Mouse (Mus musculus): ENCODE data around the gene Fbxl14. TPM values are rescaled to one million over a fixed set of nuclear protein-coding genes. Genes with fewer than 3 reads are reported as not detected.
"Not testable (repeated sequence)": the region's sequence is repeated elsewhere in the genome, so short reads cannot be mapped to it uniquely, and the experiment has no call there.

Gene Fbxl14
- polyA plus RNA-seq, 2 experiments: 3.9 to 16.3 TPM

DNA sequence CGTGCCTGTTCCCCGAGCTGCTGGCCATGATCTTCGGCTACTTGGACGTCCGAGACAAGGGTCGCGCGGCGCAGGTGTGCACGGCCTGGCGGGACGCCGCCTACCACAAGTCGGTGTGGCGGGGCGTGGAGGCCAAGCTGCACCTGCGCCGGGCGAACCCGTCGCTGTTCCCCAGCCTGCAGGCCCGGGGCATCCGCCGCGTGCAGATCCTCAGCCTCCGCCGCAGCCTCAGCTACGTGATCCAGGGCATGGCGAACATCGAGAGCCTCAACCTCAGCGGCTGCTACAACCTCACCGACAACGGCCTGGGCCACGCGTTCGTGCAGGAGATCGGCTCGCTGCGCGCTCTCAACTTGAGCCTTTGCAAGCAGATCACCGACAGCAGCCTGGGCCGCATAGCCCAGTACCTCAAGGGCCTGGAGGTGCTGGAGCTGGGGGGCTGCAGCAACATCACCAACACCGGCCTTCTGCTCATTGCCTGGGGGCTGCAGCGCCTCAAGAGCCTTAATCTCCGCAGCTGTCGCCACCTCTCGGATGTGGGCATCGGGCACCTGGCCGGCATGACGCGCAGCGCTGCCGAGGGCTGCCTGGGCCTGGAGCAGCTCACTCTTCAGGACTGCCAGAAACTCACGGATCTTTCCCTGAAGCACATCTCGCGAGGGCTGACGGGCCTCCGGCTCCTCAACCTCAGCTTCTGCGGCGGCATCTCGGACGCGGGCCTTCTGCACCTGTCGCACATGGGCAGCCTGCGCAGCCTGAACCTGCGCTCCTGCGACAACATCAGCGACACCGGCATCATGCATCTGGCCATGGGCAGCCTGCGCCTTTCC, 623 bp downstream of the Fbxl14 start:
- 0% methylated on average over 70 of the region's 70 CpGs for WGBS (ENCODE audit: insufficient replicate concordance)
- Histone ChIP-seq H3K9me3 (ENCODE audit: control insufficient read depth, low read length) (no peaks in the 10 kb centered on the region), H3K27ac (peak overlapping the region; percentile 18), H3K9ac (replicated peaks) (peak overlapping the region; percentile 78), H3K4me2 (ENCODE audit: low read depth) (peak overlapping the region; percentile 99), H3K4me3 (ENCODE audit: insufficient read depth in 1 of 2, low read depth in 2 of 2, low read length in 2 of 2) (peak overlapping the region; percentile 73 to 91), H3K36me3 (replicated peaks; ENCODE audit: control insufficient read depth, insufficient read depth, low read depth) (peaks cover 9% of the 10 kb centered on the region), H3K4me1 (replicated peaks; ENCODE audit: control insufficient read depth in 2 of 2, insufficient read depth in 2 of 2, low read length in 1 of 2) (peaks cover 0 to 13% of the 10 kb centered on the region in 2 experiments; a peak in 3 of 4 replicates), H3K27me3 (ENCODE audit: control insufficient read depth, insufficient read depth, low read length) (no peaks in the 10 kb centered on the region)
- TF ChIP-seq CTCF (IDR thresholded peaks at IDR 0.05; ENCODE audit: low read depth) (peak; percentile 40), EP300 (IDR thresholded peaks at IDR 0.05; ENCODE audit: low read depth) (no peak)
- ATAC-seq (ENCODE audit: insufficient read depth) (peak; percentile 38), DNase-seq (ENCODE audit: low read depth in 3 of 3, low spot score in 3 of 3) (peak in 1 of 3 experiments; percentile 40)

GRCm38 (mm10) chr6:119480706-119481331, 1.4 kb downstream of the Fbxl14 start:
- TF ChIP-seq EP300 (IDR thresholded peaks at IDR 0.05; ENCODE audit: low read depth) (no peak), CTCF (IDR thresholded peaks at IDR 0.05; ENCODE audit: low read depth) (peak; percentile 17; the same call in 1 of the 2 replicates)
- DNase-seq (ENCODE audit: low read depth in 3 of 3, low spot score in 3 of 3) (peak in 1 of 3 experiments; percentile 33), ATAC-seq (ENCODE audit: insufficient read depth) (no peak)
- Histone ChIP-seq H3K9ac (replicated peaks) (peak overlapping the region; percentile 78), H3K4me3 (ENCODE audit: insufficient read depth in 1 of 2, low read depth in 2 of 2, low read length in 2 of 2) (peak overlapping the region; percentile 73 to 91), H3K9me3 (ENCODE audit: control insufficient read depth, low read length) (no peaks in the 10 kb centered on the region), H3K36me3 (replicated peaks; ENCODE audit: control insufficient read depth, insufficient read depth, low read depth) (peaks cover 9% of the 10 kb centered on the region), H3K27me3 (ENCODE audit: control insufficient read depth, insufficient read depth, low read length) (no peaks in the 10 kb centered on the region), H3K4me1 (replicated peaks; ENCODE audit: control insufficient read depth in 2 of 2, insufficient read depth in 2 of 2, low read length in 1 of 2) (peaks cover 0 to 13% of the 10 kb centered on the region in 2 experiments; a peak in 3 of 4 replicates), H3K27ac (peak overlapping the region; percentile 18), H3K4me2 (ENCODE audit: low read depth) (peak overlapping the region; percentile 99)
- WGBS (ENCODE audit: insufficient replicate concordance): 2% methylated on average over 32 of the region's 33 CpGs

GRCm38 (mm10) chr6:119481741-119482390, 2.4 kb downstream of the Fbxl14 start:
- not testable (repeated sequence) for H3K27ac ChIP-seq; H3K9me3 ChIP-seq (ENCODE audit: control insufficient read depth, low read length); H3K36me3 ChIP-seq (replicated peaks; ENCODE audit: control insufficient read depth, insufficient read depth, low read depth); H3K27me3 ChIP-seq (ENCODE audit: control insufficient read depth, insufficient read depth, low read length); ATAC-seq (ENCODE audit: insufficient read depth)
- Histone ChIP-seq H3K4me3 (ENCODE audit: insufficient read depth in 1 of 2, low read depth in 2 of 2, low read length in 2 of 2) (peak overlapping the region; percentile 61 to 91), H3K4me2 (ENCODE audit: low read depth) (peak overlapping the region; percentile 99), H3K4me1 (replicated peaks; ENCODE audit: control insufficient read depth in 2 of 2, insufficient read depth in 2 of 2, low read length in 1 of 2) (peaks cover 0 to 13% of the 10 kb centered on the region in 2 experiments; a peak in 3 of 4 replicates), H3K9ac (replicated peaks) (peak overlapping the region; percentile 53; the same call in 1 of the 2 replicates)
- peak in 1 of 3 experiments; percentile 30 for DNase-seq (ENCODE audit: low read depth in 3 of 3, low spot score in 3 of 3)
- 3% methylated on average over 10 of the region's 10 CpGs for WGBS (ENCODE audit: insufficient replicate concordance)

DNA sequence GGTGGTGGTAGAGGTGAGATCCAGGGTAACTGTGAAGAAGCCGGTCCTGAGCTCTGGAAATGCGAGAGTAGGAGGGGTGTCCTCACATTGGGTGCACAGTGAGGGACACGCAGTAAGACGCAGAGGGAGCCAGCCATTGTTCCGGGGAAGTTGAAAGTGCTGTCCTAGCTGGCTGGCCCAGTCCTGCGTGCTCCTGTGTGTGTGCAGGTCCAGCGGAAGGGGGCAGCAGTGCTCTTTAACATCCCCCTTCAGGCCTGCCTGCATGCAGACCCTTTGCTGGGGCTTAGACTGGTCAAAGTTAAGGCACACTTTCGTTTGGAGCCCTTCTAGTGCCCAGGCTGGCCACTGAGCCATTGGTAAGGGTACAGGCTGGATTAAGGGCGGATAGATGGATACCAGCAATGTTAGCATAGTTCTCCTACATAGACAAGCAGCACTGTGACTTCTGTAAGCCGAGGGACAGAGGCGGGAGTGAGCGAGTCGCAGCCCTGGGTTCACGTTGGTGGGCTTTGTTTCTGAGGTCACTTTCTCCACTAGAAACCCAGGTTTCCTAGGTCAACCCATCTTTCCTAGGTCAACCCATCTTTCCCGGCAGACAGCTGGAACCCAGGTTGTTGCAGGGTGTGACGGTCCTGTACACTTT, 3.6 kb downstream of the Fbxl14 start:
- H3K27me3 ChIP-seq (ENCODE audit: control insufficient read depth, insufficient read depth, low read length): no peaks in the 10 kb centered on the region
- H3K9ac ChIP-seq (replicated peaks): no peak overlapping the region
- TF ChIP-seq EP300 (IDR thresholded peaks at IDR 0.05; ENCODE audit: low read depth) (no peak), CTCF (IDR thresholded peaks at IDR 0.05; ENCODE audit: low read depth) (peak; percentile 52)
- no peak overlapping the region for H3K27ac ChIP-seq
- DNase-seq (ENCODE audit: low read depth in 3 of 3, low spot score in 3 of 3): no peak
- H3K9me3 ChIP-seq (ENCODE audit: control insufficient read depth, low read length): no peaks in the 10 kb centered on the region
- WGBS (ENCODE audit: insufficient replicate concordance): 61% methylated on average over 16 of the region's 16 CpGs
- H3K4me3 ChIP-seq (ENCODE audit: insufficient read depth in 1 of 2, low read depth in 2 of 2, low read length in 2 of 2): peak overlapping the region; percentile 8 to 91; a peak in 3 of 4 replicates
- H3K36me3 ChIP-seq (replicated peaks; ENCODE audit: control insufficient read depth, insufficient read depth, low read depth): peaks cover 9% of the 10 kb centered on the region
- H3K4me2 ChIP-seq (ENCODE audit: low read depth): peak overlapping the region; percentile 99
- ATAC-seq (ENCODE audit: insufficient read depth): no peak
- peaks cover 0 to 6% of the 10 kb centered on the region in 2 experiments; a peak in 3 of 4 replicates for H3K4me1 ChIP-seq (replicated peaks; ENCODE audit: control insufficient read depth in 2 of 2, insufficient read depth in 2 of 2, low read length in 1 of 2)
